Mouse (Mus musculus): ENCODE data around the gene Ftl1.

GRCm38 (mm10) chr7:45415636-45416035, 44.0 kb downstream of the Ftl1 start:
- TF ChIP-seq TAL1 (IDR thresholded peaks at IDR 0.05; ENCODE audit: low read length), result no peak
- TF ChIP-seq GATA1 (IDR thresholded peaks at IDR 0.05; ENCODE audit: low read length), result no peak
